Mouse (Mus musculus): ENCODE data around the gene Mpnd.

- TF ChIP-seq POLR2A (IDR thresholded peaks at IDR 0.05; ENCODE audit: control insufficient read depth, extremely low read depth, insufficient read depth, low read length, poor library complexity) (no peak), CTCF (IDR thresholded peaks at IDR 0.05; ENCODE audit: borderline replicate concordance, control insufficient read depth, extremely low read depth, insufficient read depth, low read length, poor library complexity) (no peak)
Observed at GRCm38 (mm10) chr17:55996007-55996406, 9.5 kb upstream of the Mpnd start.

All from thymus, adult 2 months (tissue).